ENCODE assay signal across 17 mouse cellular contexts in the genomic region with DNA sequence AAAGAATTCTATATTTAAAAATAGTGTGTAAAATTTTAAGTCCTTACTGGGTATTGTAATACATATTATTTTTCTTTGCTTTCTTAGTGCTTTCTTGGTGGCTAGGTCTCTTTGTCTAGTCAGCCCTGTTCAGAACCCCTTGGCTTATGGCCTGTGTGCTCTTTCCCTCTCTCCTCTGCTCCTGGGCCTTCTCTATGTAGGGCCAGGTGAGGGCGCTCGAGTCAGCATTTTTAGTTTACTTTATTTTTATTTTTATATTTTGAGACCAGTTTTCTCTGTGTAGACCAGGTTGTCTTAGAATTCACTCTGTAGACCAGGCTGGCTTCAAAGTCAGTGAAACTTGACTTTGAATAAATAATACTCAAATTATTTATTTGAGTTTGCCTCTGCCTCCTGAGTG. TPM values are rescaled to one million over a fixed set of nuclear protein-coding genes. Genes with fewer than 3 reads are reported as not detected.
A peak's percentile ranks its signal among the peaks of the same experiment; 100 is the strongest.
DNase-seq lines count a peak whose midpoint lies in the region; ATAC-seq and TF ChIP-seq lines count a peak whose summit lies in the region.
"Had no signal": no experiment of that assay in that cellular context is flagged by ENCODE, and none has a peak within 500 bp of the region (broad histone marks: within the 10 kb centered on the region; RNA-seq: fewer than 3 reads in every experiment).

No protein-coding gene starts in this region.

- in situ Hi-C loops in Patski (cut with MboI; ENCODE audit: low pct_unique_long_range_greater_than_20kb): no loop called here

- TF ChIP-seq POLR2A in kidney, adult 2 months (IDR thresholded peaks at IDR 0.05; ENCODE audit: low read depth, low read length): no peak
- TF ChIP-seq POLR2A in lung, adult 2 months (IDR thresholded peaks at IDR 0.05; ENCODE audit: borderline replicate concordance, extremely low read depth, low read depth, low read length): no peak

- TF ChIP-seq EP300 in lung, postnatal 0 days (IDR thresholded peaks at IDR 0.05): no peak
- TF ChIP-seq EP300 in stomach, postnatal 0 days (optimal IDR thresholded peaks at IDR 0.05): no peak

- DNase-seq in kidney, adult 2 months: no peak
- no peak for DNase-seq in kidney, postnatal 25 days
- no peak for DNase-seq in lung, postnatal 0 days (ENCODE audit: low spot score)
- DNase-seq in lung, adult 2 months: no peak
- DNase-seq in Patski (ENCODE audit: low read depth, low spot score): no peak
- no peak for DNase-seq in stomach, postnatal 0 days (ENCODE audit: low spot score)
- no peak for DNase-seq in urinary bladder, postnatal 25 days (ENCODE audit: low spot score)
- DNase-seq: cerebellum, adult 9-10 months; gastrocnemius, postnatal 14 days; heart, postnatal 10 days; right cerebral cortex, adult 18-20 months had no signal

- H3K27ac ChIP-seq in kidney, adult 2 months (ENCODE audit: insufficient read depth, low read depth, low read length): no peak overlapping the region
- H3K27ac ChIP-seq in lung, postnatal 0 days (ENCODE audit: low read length): no peak overlapping the region
- H3K27ac ChIP-seq in stomach, postnatal 0 days (replicated peaks): no peak overlapping the region
- H3K27ac ChIP-seq: forebrain, embryonic 10.5 days; kidney, embryonic 15.5 days; limb, embryonic 12.5 days; lung, embryonic 15.5 days had no signal

- H3K4me1 ChIP-seq in kidney, adult 2 months (ENCODE audit: control insufficient read depth, insufficient read depth, low read length): no peaks in the 10 kb centered on the region; the same call in 1 of the 2 replicates
- no peaks in the 10 kb centered on the region for H3K4me1 ChIP-seq in lung, postnatal 0 days (ENCODE audit: insufficient read depth, low read depth, low read length)
- H3K4me1 ChIP-seq in lung, adult 2 months (ENCODE audit: control insufficient read depth, insufficient read depth, low read length): no peaks in the 10 kb centered on the region; the same call in none of the 2 replicates
- no peaks in the 10 kb centered on the region for H3K4me1 ChIP-seq in stomach, postnatal 0 days (replicated peaks; ENCODE audit: control insufficient read depth, insufficient read depth)

- peak; percentile 47 for TF ChIP-seq CTCF in kidney, adult 2 months (conservative IDR thresholded peaks at IDR 0.05; ENCODE audit: insufficient read depth, insufficient read length, low read depth, low read length)
- peak; percentile 40 for TF ChIP-seq CTCF in lung, postnatal 0 days (IDR thresholded peaks at IDR 0.05)
- TF ChIP-seq CTCF in lung, adult 2 months (IDR thresholded peaks at IDR 0.05; ENCODE audit: insufficient read depth, low read length): no peak
- TF ChIP-seq CTCF in Patski (IDR thresholded peaks at IDR 0.05): peak; percentile 74
- peak; percentile 44 for TF ChIP-seq CTCF in stomach, postnatal 0 days (IDR thresholded peaks at IDR 0.05; ENCODE audit: low read depth)

- no peaks in the 10 kb centered on the region for H3K36me3 ChIP-seq in kidney, adult 2 months (ENCODE audit: control insufficient read depth, insufficient read depth, low read length)
- H3K36me3 ChIP-seq in lung, postnatal 0 days (ENCODE audit: insufficient read depth, low read length): peaks cover 6% of the 10 kb centered on the region; the same call in 1 of the 2 replicates
- H3K36me3 ChIP-seq in stomach, postnatal 0 days (ENCODE audit: control insufficient read depth, insufficient read depth, low read length): peaks cover 9% of the 10 kb centered on the region; the same call in 1 of the 2 replicates

- POLR2A ChIA-PET in Patski (lab: Charles Lee): no interaction called here

- H3K4me2 ChIP-seq in lung, postnatal 0 days (replicated peaks; ENCODE audit: low read depth, low read length): no peak overlapping the region
- no peak overlapping the region for H3K4me2 ChIP-seq in stomach, postnatal 0 days (replicated peaks; ENCODE audit: low read depth)
- H3K4me2 ChIP-seq: kidney, embryonic 15.5 days; limb, embryonic 12.5 days; lung, embryonic 15.5 days had no signal

- no peak overlapping the region for H3K9ac ChIP-seq in lung, postnatal 0 days (replicated peaks; ENCODE audit: low read depth)
- no peak overlapping the region for H3K9ac ChIP-seq in stomach, postnatal 0 days (ENCODE audit: low read length)
- H3K9ac ChIP-seq: kidney, embryonic 15.5 days; limb, embryonic 12.5 days; lung, embryonic 15.5 days had no signal

- H3K27me3 ChIP-seq in kidney, adult 2 months (replicated peaks; ENCODE audit: control insufficient read depth, insufficient read depth, low read length): no peaks in the 10 kb centered on the region
- no peaks in the 10 kb centered on the region for H3K27me3 ChIP-seq in lung, postnatal 0 days (replicated peaks; ENCODE audit: insufficient read depth, low read length)
- H3K27me3 ChIP-seq in Patski: no peaks in the 10 kb centered on the region
- H3K27me3 ChIP-seq in stomach, postnatal 0 days (ENCODE audit: control insufficient read depth, insufficient read depth, low read length): no peaks in the 10 kb centered on the region
- H3K27me3 ChIP-seq: kidney, embryonic 15.5 days; limb, embryonic 12.5 days; lung, embryonic 15.5 days had no signal

- H3K4me3 ChIP-seq in kidney, adult 2 months (ENCODE audit: insufficient read depth, low read depth, low read length): no peak overlapping the region
- H3K4me3 ChIP-seq in lung, postnatal 0 days (ENCODE audit: low read depth, low read length): no peak overlapping the region
- no peak overlapping the region for H3K4me3 ChIP-seq in lung, adult 2 months (replicated peaks; ENCODE audit: extremely low read depth, low read depth, low read length)
- H3K4me3 ChIP-seq in stomach, postnatal 0 days (ENCODE audit: low read depth, low read length): no peak overlapping the region
- H3K4me3 ChIP-seq: forebrain, embryonic 10.5 days; kidney, embryonic 15.5 days; limb, embryonic 12.5 days; lung, embryonic 15.5 days had no signal

- CTCF ChIA-PET in Patski (lab: Charles Lee): no interaction called here

- H3K9me3 ChIP-seq in lung, postnatal 0 days (ENCODE audit: low read length): no peaks in the 10 kb centered on the region
- H3K9me3 ChIP-seq in stomach, postnatal 0 days (ENCODE audit: control insufficient read depth, low read length): no peaks in the 10 kb centered on the region
- H3K9me3 ChIP-seq: forebrain, embryonic 10.5 days; kidney, embryonic 15.5 days; limb, embryonic 12.5 days; lung, embryonic 15.5 days had no signal

- WGBS in kidney, adult 2 months: 67% methylated on average over 2 of the region's 2 CpGs
- WGBS in lung, postnatal 0 days: 58% methylated on average over 2 of the region's 2 CpGs
- 70% methylated on average over 2 of the region's 2 CpGs for WGBS in lung, adult 2 months
- 59% methylated on average over 2 of the region's 2 CpGs for WGBS in stomach, postnatal 0 days

- ATAC-seq in lung, postnatal 0 days: no peak
- ATAC-seq in Patski: no peak
- ATAC-seq in stomach, postnatal 0 days (ENCODE audit: low FRiP score, low TSS enrichment): no peak
- ATAC-seq: hindbrain, embryonic 16.5 days; midbrain, embryonic 16.5 days had no signal

RNA-seq across cellular contexts. Expression of a gene that starts 4.7 kb away (rescaled TPM):
- polyA plus RNA-seq in kidney, adult 2 months (2012; rRNA removed): 11.3 and 16.1 TPM in 2 replicates
- 4.6 and 4.7 TPM in 2 replicates for polyA plus RNA-seq in lung, postnatal 0 days (2015; fragmentation: Nextera tagmentation; extraction: Ambion mirVana)
- 7.8 and 9.9 TPM in 2 replicates for polyA plus RNA-seq in lung, adult 2 months (2012; rRNA removed)
- polyA plus RNA-seq in Patski (2021): 20.9 TPM
- polyA plus RNA-seq in stomach, postnatal 0 days (2015; fragmentation: Nextera tagmentation; extraction: Ambion mirVana): 7.1 and 7.6 TPM in 2 replicates

RNA-seq across cellular contexts. Expression of a gene that starts 58.1 kb away (rescaled TPM):
- polyA plus RNA-seq in kidney, adult 2 months (2012; rRNA removed): 55.7 and 67.6 TPM in 2 replicates
- polyA plus RNA-seq in lung, postnatal 0 days (2015; fragmentation: Nextera tagmentation; extraction: Ambion mirVana): 71.7 and 76.3 TPM in 2 replicates
- 32.2 and 48.6 TPM in 2 replicates for polyA plus RNA-seq in lung, adult 2 months (2012; rRNA removed)
- 33.4 TPM for polyA plus RNA-seq in Patski (2021)
- polyA plus RNA-seq in stomach, postnatal 0 days (2015; fragmentation: Nextera tagmentation; extraction: Ambion mirVana): 67.9 and 68.8 TPM in 2 replicates
